Mouse (Mus musculus) heart, embryonic 15.5 days (tissue): ENCODE results near the gene Pitpnm1. TPM values are rescaled to one million over a fixed set of nuclear protein-coding genes. Genes with fewer than 3 reads are reported as not detected.

Experiments used
- ATAC-seq: fragments of 200-750 bp; cut with Nextera tagmentation; replicated peaks from 2 replicates; pipeline ENCODE4 v1.8.0; 2017; ENCODE audit warnings: low read depth, moderate TSS enrichment; ENCODE audit not compliant: insufficient number of reproducible peaks, insufficient read depth, low FRiP score
- H3K27ac ChIP-seq: fragments of 300-500 bp; sonication (generic); 2 replicates; pipeline ENCODE4 v1.5.1; 2015; ENCODE audit warnings: mild to moderate bottlenecking, inconsistent platforms
- H3K27me3 ChIP-seq: fragments of 300-500 bp; sonication (generic); 2 replicates; pipeline ENCODE4 v1.6.1; 2015; ENCODE audit warnings: inconsistent platforms
- H3K36me3 ChIP-seq: fragments of 300-500 bp; sonication (generic); 2 replicates; pipeline ENCODE4 v1.6.1; 2015; ENCODE audit warnings: mild to moderate bottlenecking, inconsistent platforms
- H3K4me1 ChIP-seq: fragments of 300-500 bp; sonication (generic); replicated peaks from 2 replicates; pipeline ENCODE4 v1.6.1; 2015; ENCODE audit warnings: inconsistent platforms
- H3K4me2 ChIP-seq: fragments of 300-500 bp; sonication (generic); 2 replicates; pipeline ENCODE4 v1.6.1; 2015; ENCODE audit warnings: inconsistent platforms, mild to moderate bottlenecking, moderate library complexity
- H3K4me3 ChIP-seq: fragments of 300-500 bp; sonication (generic); 2 replicates; pipeline ENCODE4 v1.5.1; 2015; ENCODE audit warnings: mild to moderate bottlenecking, inconsistent platforms
- H3K9ac ChIP-seq: fragments of 300-500 bp; sonication (generic); 2 replicates; pipeline ENCODE4 v1.6.1; 2015; ENCODE audit warnings: mild to moderate bottlenecking, inconsistent platforms
- H3K9me3 ChIP-seq: fragments of 300-500 bp; sonication (generic); replicated peaks from 2 replicates; pipeline ENCODE4 v1.6.1; 2016; ENCODE audit warnings: inconsistent platforms
- WGBS: fragments of 180-500 bp; shearing (Covaris S2); methylation state at CpG from one replicate; pipeline ENCODE4 v1.1.7; 2015; ENCODE audit warnings: mixed read lengths; 5-methylcytosine and 5-hydroxymethylcytosine counted together
- polyA plus RNA-seq: library from polyadenylated mRNA; unstranded; fragments of >200 nt; fragmentation: Nextera tagmentation; extraction: Ambion mirVana; gene quantifications from 2 replicates; pipeline ENCODE4 v1.2.1, GENCODE M21; 2015

Gene Pitpnm1
- polyA plus RNA-seq, 1 experiment from 2014 or later = 17.2 TPM

- no peak for ATAC-seq
- Histone ChIP-seq H3K9ac (no peak overlapping the region), H3K9me3 (no peaks in the 10 kb centered on the region), H3K4me2 (no peak overlapping the region), H3K27ac (no peak overlapping the region), H3K36me3 (no peaks in the 10 kb centered on the region), H3K27me3 (peaks cover 24% of the 10 kb centered on the region), H3K4me1 (peaks cover 8% of the 10 kb centered on the region), H3K4me3 (no peak overlapping the region)
- WGBS = 91% methylated on average over 15 of the region's 15 CpGs
Measured at GRCm38 (mm10) chr19:4086156-4086555, 13.6 kb upstream of the Pitpnm1 start.

- Histone ChIP-seq H3K4me1 (peaks cover 8% of the 10 kb centered on the region), H3K27ac (peak overlapping the region; percentile 65), H3K4me3 (no peak overlapping the region), H3K9ac (no peak overlapping the region), H3K36me3 (no peaks in the 10 kb centered on the region), H3K27me3 (peaks cover 24% of the 10 kb centered on the region), H3K9me3 (no peaks in the 10 kb centered on the region), H3K4me2 (no peak overlapping the region)
- WGBS = 62% methylated on average over 5 of the region's 5 CpGs
- ATAC-seq = peak; percentile 72
Measured at GRCm38 (mm10) chr19:4087090-4087489, 12.7 kb upstream of the Pitpnm1 start.

DNA sequence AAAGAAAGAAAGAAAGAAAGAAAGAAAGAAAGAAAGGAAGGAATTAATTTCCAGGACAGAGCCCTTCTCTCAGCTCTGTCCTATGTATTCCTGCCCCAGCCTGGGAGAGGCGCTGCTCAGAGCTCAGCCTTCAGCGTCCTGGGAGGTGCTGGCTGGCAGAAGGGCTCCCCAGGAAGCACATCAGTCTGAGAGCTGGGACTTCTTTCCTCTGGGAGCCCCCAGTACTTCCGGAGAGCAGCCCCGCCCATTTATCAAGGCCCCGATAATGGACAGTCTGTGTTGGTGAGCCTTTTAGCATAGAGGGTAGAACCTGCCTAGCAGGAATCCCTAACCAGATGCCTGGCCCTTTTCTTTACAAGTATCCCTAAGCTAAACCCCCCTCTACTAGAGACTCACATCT is 11.7 kb upstream of the Pitpnm1 start:
- no peak overlapping the region for H3K27ac ChIP-seq
- peaks cover 8% of the 10 kb centered on the region for H3K4me1 ChIP-seq
- H3K27me3 ChIP-seq = peaks cover 22% of the 10 kb centered on the region
- no peak overlapping the region for H3K4me2 ChIP-seq
- ATAC-seq = no peak
- no peaks in the 10 kb centered on the region for H3K36me3 ChIP-seq
- no peak overlapping the region for H3K9ac ChIP-seq
- H3K4me3 ChIP-seq = no peak overlapping the region
- H3K9me3 ChIP-seq = no peaks in the 10 kb centered on the region
- WGBS = 38% methylated on average over 5 of the region's 5 CpGs

DNA sequence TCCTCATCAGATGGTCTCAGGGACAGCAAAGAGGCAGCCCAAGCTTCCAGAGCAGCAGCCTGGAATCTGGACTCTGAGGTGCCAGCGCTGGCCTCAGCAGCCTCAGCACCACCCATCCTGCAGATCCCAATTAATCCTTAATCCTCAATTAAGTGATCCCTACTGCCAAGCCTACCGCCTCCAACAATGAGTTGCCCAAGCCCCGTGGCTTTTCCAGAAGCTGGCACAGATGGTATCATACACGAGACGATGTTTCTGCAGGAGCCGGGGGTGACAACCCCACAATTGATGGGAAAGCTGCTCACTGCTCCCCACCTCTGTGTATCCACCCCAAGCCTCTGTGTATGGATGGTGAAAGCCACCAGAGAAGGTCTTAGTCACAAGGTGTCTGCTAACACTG is 10.7 kb upstream of the Pitpnm1 start:
- no peaks in the 10 kb centered on the region for H3K36me3 ChIP-seq
- H3K4me2 ChIP-seq = no peak overlapping the region
- H3K4me1 ChIP-seq = peaks cover 11% of the 10 kb centered on the region
- no peak for ATAC-seq
- peaks cover 15% of the 10 kb centered on the region for H3K27me3 ChIP-seq
- H3K4me3 ChIP-seq = no peak overlapping the region
- no peak overlapping the region for H3K9ac ChIP-seq
- H3K27ac ChIP-seq = no peak overlapping the region
- 74% methylated on average over 6 of the region's 6 CpGs for WGBS
- H3K9me3 ChIP-seq = no peaks in the 10 kb centered on the region

DNA sequence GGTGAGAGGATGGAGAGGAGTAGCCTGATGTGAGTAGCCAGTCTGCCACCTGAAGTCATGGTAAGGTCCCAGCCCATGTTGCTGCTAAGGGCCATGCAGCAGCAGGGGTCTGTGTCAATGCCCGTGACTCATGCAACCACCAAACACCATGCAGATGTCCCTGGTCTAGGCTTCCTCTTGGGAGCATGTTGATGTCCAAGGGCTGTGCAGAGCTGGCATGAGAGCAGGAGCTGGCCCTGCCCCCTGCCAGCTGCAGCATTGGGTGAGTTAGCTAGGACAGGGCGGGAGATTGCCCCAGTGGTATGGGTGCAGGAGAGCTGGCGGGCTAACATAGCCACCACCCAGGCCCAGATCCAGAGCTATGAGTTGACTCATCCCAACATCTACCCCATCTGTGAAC is 9.4 kb upstream of the Pitpnm1 start:
- no peaks in the 10 kb centered on the region for H3K9me3 ChIP-seq
- H3K4me2 ChIP-seq = no peak overlapping the region
- no peak overlapping the region for H3K9ac ChIP-seq
- peaks cover 7% of the 10 kb centered on the region for H3K27me3 ChIP-seq
- no peaks in the 10 kb centered on the region for H3K36me3 ChIP-seq
- ATAC-seq = no peak
- 77% methylated on average over 3 of the region's 3 CpGs for WGBS
- H3K4me3 ChIP-seq = no peak overlapping the region
- no peak overlapping the region for H3K27ac ChIP-seq
- peaks cover 11% of the 10 kb centered on the region for H3K4me1 ChIP-seq

DNA sequence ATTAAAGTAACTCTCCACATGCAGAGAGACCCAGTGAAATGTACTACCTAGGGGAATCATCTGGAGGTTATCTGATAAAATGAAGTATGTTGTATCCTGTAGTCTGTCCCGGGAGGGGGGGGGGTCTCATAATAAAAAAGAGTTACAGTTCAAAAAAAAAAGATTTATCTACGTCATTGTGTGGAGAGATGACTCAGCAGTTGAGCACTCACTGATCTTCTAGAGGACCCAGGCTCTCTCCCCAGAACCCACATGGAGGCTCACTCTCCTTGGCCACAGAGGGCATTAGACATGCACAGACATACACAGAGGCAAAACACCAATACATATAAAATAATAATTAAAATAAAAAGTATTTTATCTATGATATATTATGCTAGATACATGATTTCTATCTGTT is 8.4 kb upstream of the Pitpnm1 start:
- H3K4me3 ChIP-seq = no peak overlapping the region
- WGBS = 43% methylated on average over 2 of the region's 2 CpGs
- no peak for ATAC-seq
- no peaks in the 10 kb centered on the region for H3K9me3 ChIP-seq
- H3K9ac ChIP-seq = no peak overlapping the region
- no peak overlapping the region for H3K27ac ChIP-seq
- H3K4me2 ChIP-seq = no peak overlapping the region
- H3K36me3 ChIP-seq = no peaks in the 10 kb centered on the region
- H3K4me1 ChIP-seq = peaks cover 13% of the 10 kb centered on the region
- peaks cover 7% of the 10 kb centered on the region for H3K27me3 ChIP-seq

GRCm38 (mm10) chr19:4092750-4093149 is 7.0 kb upstream of the Pitpnm1 start:
- ATAC-seq = no peak
- Histone ChIP-seq H3K4me3 (no peak overlapping the region), H3K27me3 (peaks cover 7% of the 10 kb centered on the region), H3K4me2 (no peak overlapping the region), H3K9me3 (no peaks in the 10 kb centered on the region), H3K36me3 (no peaks in the 10 kb centered on the region), H3K9ac (no peak overlapping the region), H3K27ac (no peak overlapping the region), H3K4me1 (peaks cover 8% of the 10 kb centered on the region)
- WGBS = 77% methylated on average over 3 of the region's 3 CpGs

- WGBS = 66% methylated on average over 7 of the region's 7 CpGs
- Histone ChIP-seq H3K9ac (no peak overlapping the region), H3K4me1 (peaks cover 18% of the 10 kb centered on the region), H3K9me3 (no peaks in the 10 kb centered on the region), H3K4me2 (no peak overlapping the region), H3K27ac (no peak overlapping the region), H3K36me3 (no peaks in the 10 kb centered on the region), H3K27me3 (peaks cover 7% of the 10 kb centered on the region), H3K4me3 (no peak overlapping the region)
- no peak for ATAC-seq
Measured at GRCm38 (mm10) chr19:4093772-4094171, 6.0 kb upstream of the Pitpnm1 start.

- peaks cover 24% of the 10 kb centered on the region for H3K4me1 ChIP-seq
- H3K36me3 ChIP-seq = no peaks in the 10 kb centered on the region
- WGBS = 80% methylated on average over 3 of the region's 3 CpGs
- no peak overlapping the region for H3K27ac ChIP-seq
- H3K9me3 ChIP-seq = no peaks in the 10 kb centered on the region
- H3K4me2 ChIP-seq = no peak overlapping the region
- no peak overlapping the region for H3K9ac ChIP-seq
- H3K27me3 ChIP-seq = peaks cover 2% of the 10 kb centered on the region; the same call in 1 of the 2 replicates
- H3K4me3 ChIP-seq = no peak overlapping the region
- no peak for ATAC-seq
Measured at GRCm38 (mm10) chr19:4094348-4094747, 5.5 kb upstream of the Pitpnm1 start.

- Histone ChIP-seq H3K27ac (no peak overlapping the region), H3K4me2 (no peak overlapping the region), H3K4me1 (peaks cover 29% of the 10 kb centered on the region), H3K9me3 (no peaks in the 10 kb centered on the region), H3K4me3 (no peak overlapping the region), H3K9ac (no peak overlapping the region), H3K27me3 (no peaks in the 10 kb centered on the region), H3K36me3 (no peaks in the 10 kb centered on the region)
- ATAC-seq = no peak
- WGBS = 77% methylated on average over 5 of the region's 5 CpGs
Measured at GRCm38 (mm10) chr19:4094774-4095303, 5.0 kb upstream of the Pitpnm1 start.

DNA sequence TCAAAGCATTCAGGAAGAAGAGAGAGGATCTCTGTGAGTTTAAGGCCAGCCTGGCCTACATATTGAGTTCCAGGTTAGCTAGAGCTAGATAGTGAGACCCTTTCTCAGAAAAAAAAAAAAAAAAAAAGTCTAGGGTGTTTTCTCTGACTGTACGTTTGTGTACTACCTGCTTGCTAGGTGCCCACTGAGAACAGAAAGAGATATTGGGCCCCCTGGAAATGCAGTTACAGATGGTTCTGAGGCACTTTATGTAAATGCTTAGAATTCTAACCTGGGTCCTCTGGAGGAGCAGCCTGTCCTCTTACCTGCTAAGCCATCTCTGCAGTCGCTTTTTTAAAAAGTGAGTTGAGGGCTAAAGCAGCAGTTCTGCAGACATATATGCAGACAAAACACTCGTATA is 4.0 kb upstream of the Pitpnm1 start:
- Histone ChIP-seq H3K4me1 (peaks cover 39% of the 10 kb centered on the region), H3K36me3 (no peaks in the 10 kb centered on the region), H3K27me3 (peaks cover 2% of the 10 kb centered on the region), H3K27ac (no peak overlapping the region), H3K4me3 (no peak overlapping the region), H3K9me3 (no peaks in the 10 kb centered on the region), H3K4me2 (peak overlapping the region; percentile 79; the same call in 1 of the 2 replicates), H3K9ac (no peak overlapping the region)
- WGBS = 64% methylated on average over 3 of the region's 3 CpGs
- ATAC-seq = no peak

- Histone ChIP-seq H3K27ac (peak within 1 kb of the TSS; percentile 87), H3K27me3 (peaks cover 11% of the 10 kb centered on the region), H3K4me2 (peak within 1 kb of the TSS; percentile 79), H3K4me1 (peaks cover 44% of the 10 kb centered on the region), H3K9ac (peak within 1 kb of the TSS; percentile 59), H3K36me3 (no peaks in the 10 kb centered on the region), H3K4me3 (peak within 1 kb of the TSS; percentile 66), H3K9me3 (no peaks in the 10 kb centered on the region)
- under 1% methylated on average over 65 of the region's 65 CpGs for WGBS
- peak; percentile 89 for ATAC-seq
Measured at GRCm38 (mm10) chr19:4096642-4097440, 3.0 kb upstream of the Pitpnm1 start, which contains the start of gene Cdk2ap2. TSS of gene Cdk2ap2 (plus strand) at chr19:4097182.
